Mouse (Mus musculus) ES-Bruce4 (cell line): Measurements from ENCODE around the gene Ubxn7. TPM values are rescaled to one million over a fixed set of nuclear protein-coding genes. Genes with fewer than 3 reads are reported as not detected.

Experiments
- H3K27ac ChIP-seq: 2 replicates; pipeline ENCODE4 v1.5.1; 2012; ENCODE audit warnings: low read length, inconsistent platforms; ENCODE audit not compliant: insufficient read depth
- H3K27me3 ChIP-seq: 2 replicates; pipeline ENCODE4 v1.6.1; 2012; ENCODE audit warnings: mild to moderate bottlenecking, low read length, inconsistent platforms; ENCODE audit not compliant: control insufficient read depth, poor library complexity, insufficient read depth, severe bottlenecking
- H3K36me3 ChIP-seq: 2 replicates; pipeline ENCODE4 v1.6.1; 2012; ENCODE audit warnings: inconsistent platforms, mild to moderate bottlenecking, low read length, moderate library complexity; ENCODE audit not compliant: control insufficient read depth, poor library complexity, insufficient read depth, severe bottlenecking
- H3K4me1 ChIP-seq: one replicate; pipeline ENCODE4 v1.8.1; 2011; ENCODE audit warnings: low read length; ENCODE audit not compliant: control insufficient read depth, insufficient read depth
- H3K4me3 ChIP-seq: 2 replicates; pipeline ENCODE4 v1.5.1; 2011; ENCODE audit warnings: low read depth, mild to moderate bottlenecking, low read length
- H3K9ac ChIP-seq: 2 replicates; pipeline ENCODE4 v1.6.1; 2012; ENCODE audit warnings: low read depth, mild to moderate bottlenecking, inconsistent platforms; ENCODE audit not compliant: poor library complexity, severe bottlenecking
- H3K9me3 ChIP-seq: replicated peaks from 2 replicates; pipeline ENCODE4 v1.6.1; 2012; ENCODE audit warnings: mild to moderate bottlenecking, low read length, inconsistent platforms; ENCODE audit not compliant: control insufficient read depth, poor library complexity, insufficient read depth, severe bottlenecking
- CTCF ChIP-seq: IDR thresholded peaks from one replicate; pipeline ENCODE4 v1.8.1; 2011; ENCODE audit warnings: low read depth, low read length
- EP300 ChIP-seq: IDR thresholded peaks from 2 replicates; pipeline ENCODE4 v1.6.1; 2011; ENCODE audit warnings: low read depth, low read length; ENCODE audit not compliant: insufficient read depth
- POLR2A ChIP-seq: IDR thresholded peaks from one replicate; pipeline ENCODE4 v1.8.1; 2011; ENCODE audit warnings: low read length; ENCODE audit not compliant: insufficient read depth
- polyA plus RNA-seq: library from polyadenylated mRNA; stranded (reverse); fragments of >200 nt; gene quantifications from 2 replicates; pipeline ENCODE4 v1.2.4, GENCODE M21; 2011; ENCODE audit warnings: low read depth; ENCODE audit not compliant: missing spikeins, insufficient read depth, insufficient read length

Ubxn7 gene
- polyA plus RNA-seq, 1 experiment, result 108 TPM

GRCm38 (mm10) chr16:32386826-32387225 lies 54.8 kb downstream of the Ubxn7 start:
- Histone ChIP-seq H3K36me3 (peaks cover 30% of the 10 kb centered on the region), H3K9me3 (no peaks in the 10 kb centered on the region), H3K4me3 (no peak overlapping the region), H3K9ac (no peak overlapping the region), H3K27ac (no peak overlapping the region), H3K4me1 (no peaks in the 10 kb centered on the region), H3K27me3 (no peaks in the 10 kb centered on the region)
- TF ChIP-seq EP300 (no peak), POLR2A (no peak), CTCF (no peak)

- no peak for TF ChIP-seq CTCF
- TF ChIP-seq EP300, result no peak
- TF ChIP-seq POLR2A, result no peak
- Histone ChIP-seq H3K36me3 (peaks cover 24% of the 10 kb centered on the region), H3K4me1 (no peaks in the 10 kb centered on the region), H3K9ac (no peak overlapping the region), H3K27me3 (no peaks in the 10 kb centered on the region), H3K9me3 (no peaks in the 10 kb centered on the region), H3K4me3 (no peak overlapping the region), H3K27ac (no peak overlapping the region)
Measured at GRCm38 (mm10) chr16:32389049-32389448, 57.0 kb downstream of the Ubxn7 start.

- Histone ChIP-seq H3K9me3 (no peaks in the 10 kb centered on the region), H3K27ac (no peak overlapping the region), H3K27me3 (no peaks in the 10 kb centered on the region), H3K4me1 (no peaks in the 10 kb centered on the region), H3K36me3 (peaks cover 21% of the 10 kb centered on the region), H3K9ac (no peak overlapping the region), H3K4me3 (no peak overlapping the region)
- no peak for TF ChIP-seq CTCF
- no peak for TF ChIP-seq EP300
- no peak for TF ChIP-seq POLR2A
Measured at GRCm38 (mm10) chr16:32389841-32390240, 57.8 kb downstream of the Ubxn7 start.

GRCm38 (mm10) chr16:32390882-32391281 lies 58.8 kb downstream of the Ubxn7 start:
- Histone ChIP-seq H3K36me3 (peaks cover 14% of the 10 kb centered on the region), H3K4me1 (no peaks in the 10 kb centered on the region), H3K27ac (no peak overlapping the region), H3K4me3 (no peak overlapping the region), H3K9me3 (no peaks in the 10 kb centered on the region), H3K9ac (no peak overlapping the region), H3K27me3 (no peaks in the 10 kb centered on the region)
- TF ChIP-seq POLR2A (no peak), EP300 (no peak)

GRCm38 (mm10) chr16:32395679-32396540 lies 63.9 kb downstream of the Ubxn7 start:
- H3K4me3 ChIP-seq, result no peak overlapping the region
- H3K36me3 ChIP-seq, result peaks cover 3% of the 10 kb centered on the region; the same call in 1 of the 2 replicates
- TF ChIP-seq EP300, result no peak
- no peak for TF ChIP-seq POLR2A
- TF ChIP-seq CTCF, result no peak
- H3K9me3 ChIP-seq, result no peaks in the 10 kb centered on the region
- H3K27me3 ChIP-seq, result no peaks in the 10 kb centered on the region
- no peak overlapping the region for H3K9ac ChIP-seq
- no peaks in the 10 kb centered on the region for H3K4me1 ChIP-seq
- H3K27ac ChIP-seq, result peak overlapping the region; percentile 54; the same call in 1 of the 2 replicates

DNA sequence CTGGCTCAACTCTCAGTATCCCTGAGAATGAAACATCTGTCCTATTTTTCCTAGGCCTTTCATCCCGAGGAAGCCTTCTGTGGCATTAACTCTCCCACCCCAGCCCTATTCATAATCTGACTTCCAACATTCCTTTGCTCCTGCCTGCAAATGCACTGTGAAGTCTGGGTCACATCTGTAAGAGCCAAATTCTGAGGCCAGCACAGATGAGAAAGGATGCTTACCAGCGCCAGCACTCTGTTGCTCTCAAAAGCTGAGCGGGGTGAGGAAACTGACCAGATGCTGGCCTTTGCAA lies 64.4 kb downstream of the Ubxn7 start:
- Histone ChIP-seq H3K9ac (no peak overlapping the region), H3K4me3 (no peak overlapping the region), H3K27ac (no peak overlapping the region), H3K4me1 (no peaks in the 10 kb centered on the region), H3K27me3 (no peaks in the 10 kb centered on the region), H3K9me3 (no peaks in the 10 kb centered on the region), H3K36me3 (peaks cover 3% of the 10 kb centered on the region; the same call in 1 of the 2 replicates)
- TF ChIP-seq POLR2A, result no peak
